Mouse (Mus musculus): ENCODE results near the gene Trak1. TPM values are rescaled to one million over a fixed set of nuclear protein-coding genes. Genes with fewer than 3 reads are reported as not detected.

The Trak1 gene
- 10 to 100 TPM; 28.9 to 43.5 TPM for polyA plus RNA-seq (2017; shearing (Covaris generic))

GRCm38 (mm10) chr9:121297171-121298064 is at the start of gene Trak1:
Gene Trak1 (plus strand): TSS chr9:121297502.

GRCm38 (mm10) chr9:121277118-121278060 is 19.9 kb upstream of the Trak1 start, which contains the start of gene Ulk4:
Gene Ulk4 (minus strand): TSS chr9:121277197.

GRCm38 (mm10) chr9:121495529-121495928 is 198.2 kb downstream of the Trak1 start, which contains the start of gene Cck:
Gene Cck (minus strand): TSS chr9:121495694.

Other genes with a start within 250 kb of the Trak1 start
- 10 to 100 TPM; 18.6 to 19.0 TPM for gene Ulk4, start 20.3 kb upstream of the Trak1 start, polyA plus RNA-seq (2017; shearing (Covaris generic))
- gene Cck, start 198.2 kb downstream of the Trak1 start, polyA plus RNA-seq (2017; shearing (Covaris generic)): not detected